20 mouse cellular contexts compared by ENCODE assay signal in the genomic region with DNA sequence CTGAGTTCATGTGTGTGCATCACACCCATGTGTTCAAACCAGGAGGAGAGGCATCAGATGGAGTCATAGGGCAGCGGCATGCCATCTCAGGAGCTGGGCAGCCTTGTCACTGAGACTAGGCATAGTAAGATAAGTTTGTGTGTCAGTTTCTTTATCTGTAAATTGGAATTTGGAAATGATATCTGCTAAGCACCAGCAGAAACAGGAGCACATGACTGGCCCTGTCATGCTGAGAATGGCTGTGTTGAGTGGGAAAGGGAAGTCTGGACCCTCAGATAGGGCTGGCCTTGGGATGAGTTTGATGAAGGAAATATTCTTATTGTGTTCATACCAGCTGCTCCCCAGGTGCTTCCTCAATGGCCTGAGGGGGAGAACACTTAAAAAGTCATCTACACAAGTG. TPM values are rescaled to one million over a fixed set of nuclear protein-coding genes. Genes with fewer than 3 reads are reported as not detected.
DNase-seq lines count a peak whose midpoint lies in the region; ATAC-seq and TF ChIP-seq lines count a peak whose summit lies in the region.
"Had no signal": no experiment of that assay in that cellular context is flagged by ENCODE, and none has a peak within 500 bp of the region (broad histone marks: within the 10 kb centered on the region; RNA-seq: fewer than 3 reads in every experiment).

No protein-coding gene starts in this region.

- TF ChIP-seq EP300 in lung, postnatal 0 days (IDR thresholded peaks at IDR 0.05) = no peak
- TF ChIP-seq EP300 in liver, embryonic 14.5 days (IDR thresholded peaks at IDR 0.05; ENCODE audit: low read depth) = 0 out of 2 replicates have a peak, but pooled peaks have one; percentile 33

- peak; percentile 35; the same call in 1 of the 2 replicates for ATAC-seq in lung, embryonic 14.5 days (ENCODE audit: insufficient read depth)
- no peak for ATAC-seq in lung, postnatal 0 days
- peak; percentile 43; the same call in 1 of the 2 replicates for ATAC-seq in liver, embryonic 14.5 days (ENCODE audit: insufficient read depth)
- ATAC-seq in megakaryocyte-erythroid progenitor cell, adult 5-6 weeks (replicated peaks; ENCODE audit: low FRiP score, low TSS enrichment, poor library complexity, severe bottlenecking) = peak; percentile 70
- ATAC-seq in activated CD4-positive, CD25-positive, alpha-beta regulatory T cell, adult 4 months = no peak
- ATAC-seq: forebrain, embryonic 15.5 days had no signal

- H3K36me3 ChIP-seq in lung, embryonic 14.5 days (ENCODE audit: insufficient read depth) = no peaks in the 10 kb centered on the region
- no peaks in the 10 kb centered on the region for H3K36me3 ChIP-seq in lung, postnatal 0 days (ENCODE audit: insufficient read depth, low read length)
- H3K36me3 ChIP-seq in liver, embryonic 14.5 days (replicated peaks; ENCODE audit: control insufficient read depth, insufficient read depth, low read depth) = no peaks in the 10 kb centered on the region
- H3K36me3 ChIP-seq: embryonic facial prominence, embryonic 12.5 days; forebrain, embryonic 15.5 days; heart, embryonic 10.5 days; heart, embryonic 15.5 days; hindbrain, embryonic 15.5 days had no signal

- H3K27ac ChIP-seq in lung, embryonic 14.5 days (ENCODE audit: low read depth) = no peak overlapping the region
- H3K27ac ChIP-seq in lung, postnatal 0 days (ENCODE audit: low read length) = no peak overlapping the region
- H3K27ac ChIP-seq in liver, embryonic 14.5 days = no peak overlapping the region
- H3K27ac ChIP-seq: embryonic facial prominence, embryonic 12.5 days; forebrain, embryonic 15.5 days; heart, embryonic 10.5 days; heart, embryonic 15.5 days; hindbrain, embryonic 15.5 days had no signal

- TF ChIP-seq CTCF in lung, embryonic 14.5 days (IDR thresholded peaks at IDR 0.05; ENCODE audit: low read depth) = no peak
- TF ChIP-seq CTCF in lung, postnatal 0 days (IDR thresholded peaks at IDR 0.05) = no peak
- no peak for TF ChIP-seq CTCF in liver, embryonic 14.5 days (IDR thresholded peaks at IDR 0.05; ENCODE audit: low read depth)

- peak; percentile 76 for DNase-seq in heart, adult 11 months
- DNase-seq in heart, postnatal 4 days = no peak
- DNase-seq in lung, embryonic 14.5 days = no peak
- DNase-seq in lung, postnatal 0 days (ENCODE audit: low spot score) = no peak
- no peak for DNase-seq in liver, embryonic 14.5 days (ENCODE audit: low read depth in 3 of 3, low spot score in 3 of 3)
- DNase-seq in lung, postnatal 10 days = no peak
- DNase-seq: adrenal gland, postnatal 10 days; cerebellum, adult 11 months; cerebellum, adult 8-10 months; cerebellum, postnatal 14 days; gastrocnemius, postnatal 36 days; heart, adult 18-20 months had no signal

- 96% methylated on average over 1 of the region's 1 CpGs for WGBS in lung, embryonic 14.5 days
- WGBS in lung, postnatal 0 days = 81% methylated on average over 1 of the region's 1 CpGs
- WGBS in liver, embryonic 14.5 days (ENCODE audit: insufficient replicate concordance) = 21% methylated on average over 1 of the region's 1 CpGs

- H3K4me3 ChIP-seq in lung, embryonic 14.5 days (ENCODE audit: low read depth, low read length) = no peak overlapping the region
- no peak overlapping the region for H3K4me3 ChIP-seq in lung, postnatal 0 days (ENCODE audit: low read depth, low read length)
- H3K4me3 ChIP-seq in liver, embryonic 14.5 days (ENCODE audit: insufficient read depth in 1 of 2, low read depth in 2 of 2, low read length in 2 of 2) = no peak overlapping the region
- H3K4me3 ChIP-seq: embryonic facial prominence, embryonic 12.5 days; forebrain, embryonic 15.5 days; heart, embryonic 10.5 days; heart, embryonic 15.5 days; hindbrain, embryonic 15.5 days had no signal

- H3K27me3 ChIP-seq in lung, embryonic 14.5 days (ENCODE audit: insufficient read depth, low read length) = no peaks in the 10 kb centered on the region
- H3K27me3 ChIP-seq in lung, postnatal 0 days (replicated peaks; ENCODE audit: insufficient read depth, low read length) = no peaks in the 10 kb centered on the region
- no peaks in the 10 kb centered on the region for H3K27me3 ChIP-seq in liver, embryonic 14.5 days (ENCODE audit: control insufficient read depth, insufficient read depth, low read length)
- H3K27me3 ChIP-seq: CH12.LX; embryonic facial prominence, embryonic 12.5 days; forebrain, embryonic 15.5 days; hindbrain, embryonic 15.5 days had no signal

- no peak overlapping the region for H3K4me2 ChIP-seq in lung, embryonic 14.5 days
- no peak overlapping the region for H3K4me2 ChIP-seq in lung, postnatal 0 days (replicated peaks; ENCODE audit: low read depth, low read length)
- H3K4me2 ChIP-seq in liver, embryonic 14.5 days (ENCODE audit: low read depth) = no peak overlapping the region
- H3K4me2 ChIP-seq: embryonic facial prominence, embryonic 12.5 days; forebrain, embryonic 15.5 days; heart, embryonic 15.5 days; hindbrain, embryonic 15.5 days had no signal

- no peaks in the 10 kb centered on the region for H3K4me1 ChIP-seq in lung, embryonic 14.5 days (ENCODE audit: insufficient read depth)
- no peaks in the 10 kb centered on the region for H3K4me1 ChIP-seq in lung, postnatal 0 days (ENCODE audit: insufficient read depth, low read depth, low read length)
- peaks cover 0 to 6% of the 10 kb centered on the region in 2 experiments; a peak in 1 of 4 replicates for H3K4me1 ChIP-seq in liver, embryonic 14.5 days (replicated peaks; ENCODE audit: control insufficient read depth in 2 of 2, insufficient read depth in 2 of 2, low read length in 1 of 2)
- H3K4me1 ChIP-seq: embryonic facial prominence, embryonic 12.5 days; forebrain, embryonic 15.5 days; heart, embryonic 10.5 days; hindbrain, embryonic 15.5 days had no signal

- H3K9ac ChIP-seq in lung, embryonic 14.5 days = no peak overlapping the region
- no peak overlapping the region for H3K9ac ChIP-seq in lung, postnatal 0 days (replicated peaks; ENCODE audit: low read depth)
- H3K9ac ChIP-seq in liver, embryonic 14.5 days (replicated peaks) = no peak overlapping the region
- H3K9ac ChIP-seq: embryonic facial prominence, embryonic 12.5 days; forebrain, embryonic 15.5 days; heart, embryonic 15.5 days; hindbrain, embryonic 15.5 days had no signal

- no peaks in the 10 kb centered on the region for H3K9me3 ChIP-seq in lung, embryonic 14.5 days (ENCODE audit: low read depth, low read length)
- no peaks in the 10 kb centered on the region for H3K9me3 ChIP-seq in lung, postnatal 0 days (ENCODE audit: low read length)
- H3K9me3 ChIP-seq in liver, embryonic 14.5 days (ENCODE audit: control insufficient read depth, low read length) = no peaks in the 10 kb centered on the region
- H3K9me3 ChIP-seq: embryonic facial prominence, embryonic 12.5 days; forebrain, embryonic 15.5 days; heart, embryonic 10.5 days; heart, embryonic 15.5 days; hindbrain, embryonic 15.5 days had no signal

RNA-seq across cellular contexts. Expression of gene Stc2, which starts 14.1 kb away (rescaled TPM):
- 1 to 10 TPM; 8.4 to 9.0 TPM for total RNA-seq in heart, postnatal 4 days (2021)
- polyA plus RNA-seq in lung, embryonic 14.5 days (2014; fragmentation: Nextera tagmentation; extraction: Ambion mirVana) = 1.5 and 1.7 TPM in 2 replicates
- 0.66 and 0.93 TPM in 2 replicates for polyA plus RNA-seq in lung, postnatal 0 days (2015; fragmentation: Nextera tagmentation; extraction: Ambion mirVana)
- 0.23 and 0.46 TPM in 2 replicates for polyA plus RNA-seq in liver, embryonic 14.5 days (2012; rRNA removed)
- polyA plus RNA-seq in liver, embryonic 14.5 days (2014; fragmentation: Nextera tagmentation; extraction: Ambion mirVana) = 0.18 and 0.21 TPM in 2 replicates
- total RNA-seq in megakaryocyte-erythroid progenitor cell, adult 5-6 weeks (2014; fragmentation: Nextera tagmentation) = not detected in 2 replicates
- total RNA-seq in megakaryocyte-erythroid progenitor cell, adult 5-6 weeks (2017) = 0.53 and 7.8 TPM in 2 replicates
- under 1 TPM in 1 of 2 experiments, not detected in 1; 0.23 TPM for polyA plus RNA-seq in activated CD4-positive, CD25-positive, alpha-beta regulatory T cell, adult 4 months (2017; shearing (Covaris generic))
- total RNA-seq: CH12.LX had no signal

Comparison
In these comparisons a context has a peak if more than half of its experiments do, and no peak if none do; other contexts are left out.
1. ATAC-seq: peak in lung, embryonic 14.5 days (single experiment), liver, embryonic 14.5 days (single experiment) and megakaryocyte-erythroid progenitor cell, adult 5-6 weeks (single experiment); none in lung, postnatal 0 days (single experiment) and activated CD4-positive, CD25-positive, alpha-beta regulatory T cell, adult 4 months (single experiment).